Mouse (Mus musculus): ENCODE results near the gene Irf4.

The Irf4 gene

DNA sequence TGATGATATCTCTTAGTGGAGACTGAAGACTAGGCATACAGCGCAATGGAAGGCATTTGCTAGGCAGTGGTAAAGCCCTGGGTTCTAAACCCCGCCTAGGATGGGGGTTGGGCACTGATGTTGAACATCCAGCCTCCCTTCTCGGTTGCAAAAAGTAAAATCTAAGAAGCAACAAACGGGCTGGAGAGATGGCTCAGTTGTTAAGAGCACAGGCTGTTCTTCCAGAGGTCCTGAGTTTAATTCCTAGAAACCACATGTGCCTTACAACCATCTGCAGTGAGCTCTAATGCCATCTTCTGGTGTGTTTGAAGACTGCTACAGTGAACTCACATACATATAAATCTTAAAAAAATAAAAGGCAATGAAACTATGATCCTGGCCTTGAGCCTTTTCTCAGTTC lies 13.2 kb downstream of the Irf4 start:
- DNase-seq (ENCODE audit: low spot score), result no peak

DNA sequence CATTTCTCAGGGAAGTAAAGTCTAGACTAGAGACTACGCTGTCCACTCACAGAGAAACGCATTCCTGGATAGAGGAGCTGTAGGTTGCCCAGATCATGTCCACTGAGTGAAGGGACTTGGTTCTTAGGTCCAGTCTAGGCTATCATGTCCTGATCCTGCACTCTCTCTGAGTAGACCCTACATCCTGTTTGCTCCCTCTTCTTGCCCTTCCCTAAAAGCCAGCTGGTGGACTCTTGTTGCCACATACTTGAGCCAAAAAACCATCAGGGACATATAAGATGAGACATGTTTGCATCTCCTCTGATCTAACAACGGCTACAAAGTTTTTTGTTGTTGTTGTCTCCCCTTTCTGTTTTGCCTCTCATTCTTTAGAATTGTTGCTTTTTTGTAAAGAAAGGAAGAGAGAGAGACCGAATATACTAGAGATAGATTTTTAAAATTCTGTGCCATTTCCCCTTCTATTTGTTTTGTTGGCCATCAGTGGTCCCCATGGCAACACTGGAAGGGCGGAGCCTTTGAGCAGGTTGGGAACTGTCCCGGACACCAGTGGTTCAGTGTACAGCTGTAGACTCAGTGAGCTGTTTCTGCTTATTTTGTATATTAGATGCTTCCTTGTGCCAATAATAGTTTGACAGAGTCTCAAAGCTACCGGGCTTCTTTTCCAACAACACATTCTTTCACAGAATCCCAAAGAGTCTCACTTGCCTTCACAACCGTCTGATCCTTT lies 15.2 kb downstream of the Irf4 start:
- DNase-seq (ENCODE audit: low spot score), result no peak

DNA sequence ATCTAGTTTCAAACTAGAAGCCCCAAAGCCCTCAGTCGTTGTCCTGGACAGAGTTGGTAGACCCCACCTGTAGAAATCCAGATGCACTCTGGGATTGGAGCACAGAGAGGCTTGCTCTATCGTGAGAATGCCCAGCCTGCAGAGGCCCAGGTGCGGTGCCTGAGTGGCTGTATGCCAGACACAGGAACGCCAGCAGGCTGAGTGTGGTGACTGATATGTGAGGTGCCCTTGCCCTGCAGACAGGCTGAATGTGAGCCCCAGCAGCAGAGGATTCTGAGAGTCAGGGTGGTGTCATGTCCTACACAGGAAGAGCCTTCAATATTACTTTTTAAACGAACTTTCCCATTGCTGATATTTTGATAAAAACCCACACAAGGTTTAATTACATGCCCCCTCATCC lies 16.9 kb downstream of the Irf4 start:
- DNase-seq (ENCODE audit: low spot score), result no peak

DNA sequence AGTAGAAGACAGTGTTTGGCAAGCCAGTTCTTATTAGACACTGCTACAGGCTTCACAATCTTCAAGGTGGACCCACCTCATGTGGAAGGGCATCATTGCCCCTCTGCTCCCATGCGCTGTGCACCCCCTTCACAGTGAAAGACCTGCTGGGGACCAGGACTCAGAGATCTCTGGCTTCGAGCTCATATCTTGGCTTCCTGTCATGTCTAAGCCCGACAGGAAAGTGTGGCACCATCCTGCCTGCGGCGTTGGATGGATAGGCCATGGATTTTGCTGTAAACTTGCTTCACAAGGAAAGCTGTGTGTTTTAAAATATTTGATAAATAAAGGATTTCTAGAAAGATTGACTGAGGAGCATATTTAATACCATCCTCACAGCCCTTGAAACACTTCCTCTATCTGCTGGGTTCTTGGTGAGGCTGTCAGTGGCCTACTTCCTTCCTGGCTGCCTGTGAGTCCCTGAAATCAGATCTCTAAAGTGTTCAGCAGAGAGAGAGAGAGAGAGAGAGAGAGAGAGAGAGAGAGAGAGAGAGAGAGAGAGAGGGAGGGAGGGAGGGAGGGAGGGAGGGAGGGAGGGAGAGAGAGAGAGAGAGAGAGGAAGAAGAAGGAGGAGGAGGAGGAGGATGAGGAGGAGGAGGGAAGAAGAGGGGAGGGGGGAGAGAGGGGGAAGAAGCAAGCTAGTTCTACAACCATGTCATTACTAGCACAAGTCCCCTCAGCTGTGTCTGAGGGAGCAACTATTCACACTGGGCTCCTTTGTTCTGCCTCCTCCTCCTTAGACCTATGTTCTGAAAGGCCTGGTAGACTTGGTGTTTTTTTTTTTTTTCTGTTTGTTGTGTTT lies 17.8 kb downstream of the Irf4 start:
- DNase-seq (ENCODE audit: low spot score), result no peak

DNA sequence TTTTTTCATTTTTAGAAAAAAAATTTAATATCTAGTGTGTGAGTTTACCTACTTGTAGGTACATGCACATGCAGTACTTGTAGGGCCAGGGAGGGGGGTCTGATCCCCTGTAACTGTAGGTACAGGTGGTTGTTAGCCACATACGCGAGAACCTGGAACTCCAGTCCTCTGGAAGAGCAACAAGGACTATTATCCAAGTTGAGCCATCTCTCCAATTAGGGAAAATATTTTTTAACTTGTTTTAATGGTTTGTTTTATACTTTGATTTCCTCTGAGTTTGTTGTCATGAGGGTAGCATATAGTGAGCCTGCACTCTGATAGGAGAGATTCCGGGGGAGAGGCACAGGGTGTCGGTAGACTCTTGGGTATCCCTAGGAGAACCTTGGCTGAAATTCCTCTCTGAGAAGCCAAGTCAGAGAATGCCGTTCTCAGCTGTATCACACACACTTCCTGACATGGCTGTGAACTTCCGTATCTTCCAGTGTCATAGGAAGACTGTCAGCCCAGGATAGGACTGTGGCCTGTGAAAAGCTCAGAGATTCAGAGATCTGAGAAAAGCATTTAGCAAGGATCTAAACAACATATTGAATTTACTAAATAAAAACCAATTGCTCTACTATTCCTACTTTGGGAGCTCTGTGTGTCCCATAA lies 18.6 kb downstream of the Irf4 start:
- no peak for DNase-seq (ENCODE audit: low spot score)

DNA sequence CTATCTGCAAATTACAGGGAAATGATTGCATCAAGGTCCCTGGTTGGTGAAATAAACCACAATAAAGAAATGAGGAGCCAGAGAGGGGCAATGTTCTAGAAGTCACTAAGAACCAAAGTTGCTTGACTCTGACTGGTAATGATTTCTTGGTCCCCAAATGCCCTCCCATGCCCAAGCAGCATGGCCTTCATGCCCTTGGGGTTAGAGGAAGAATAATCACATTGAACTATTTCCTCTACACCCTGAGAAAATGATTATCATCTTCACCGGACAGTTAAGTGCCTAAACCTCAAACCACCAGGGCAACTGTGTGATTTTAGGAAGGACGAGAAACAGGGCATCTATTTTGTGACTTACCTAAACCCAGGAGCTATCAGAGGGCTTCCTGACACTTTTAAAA lies 27.0 kb downstream of the Irf4 start:
- no peak for DNase-seq (ENCODE audit: low spot score)

DNA sequence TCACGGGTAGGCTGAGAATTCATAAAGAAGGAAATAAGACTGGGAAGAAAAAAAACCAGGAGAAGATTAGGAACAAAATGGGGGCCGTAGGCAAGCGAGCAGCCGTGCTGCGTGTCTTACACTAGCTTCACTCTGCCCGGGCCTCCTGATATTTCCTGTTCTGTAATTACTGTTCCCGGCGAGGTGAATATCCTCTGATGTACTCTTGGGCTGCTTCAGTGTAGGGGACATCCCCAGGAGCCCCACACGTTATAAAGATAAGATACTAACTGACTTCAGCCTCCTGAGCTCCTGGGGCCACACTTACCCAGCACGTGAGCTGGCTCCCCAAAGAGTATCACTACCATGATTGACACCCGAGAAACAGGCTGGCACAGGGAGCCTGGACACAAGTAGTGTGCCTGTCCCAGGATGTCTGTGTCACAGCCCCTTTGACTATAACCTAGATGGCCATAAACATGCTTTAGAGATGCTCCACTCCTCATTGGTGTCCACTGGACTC lies 28.7 kb downstream of the Irf4 start:
- no peak for DNase-seq (ENCODE audit: low spot score)

DNA sequence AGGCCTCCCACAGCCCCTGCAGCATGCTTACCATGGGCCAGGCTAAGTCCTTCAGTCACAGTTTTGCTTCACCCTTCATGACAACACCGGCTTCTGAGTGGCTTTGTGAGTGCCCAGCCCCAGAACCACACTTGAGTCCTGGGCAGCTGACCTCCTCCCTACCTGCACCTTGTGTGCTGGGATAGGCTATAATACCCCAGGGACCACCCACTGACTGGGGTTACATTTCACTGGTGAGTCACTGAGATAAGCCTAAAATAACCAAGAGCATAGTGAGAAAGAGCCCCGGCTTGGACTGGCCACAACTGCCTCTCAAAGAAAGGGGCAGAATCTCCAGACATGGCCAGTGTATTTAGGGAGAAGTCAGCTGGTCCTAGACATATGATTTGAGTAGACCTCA lies 32.9 kb downstream of the Irf4 start:
- DNase-seq (ENCODE audit: low spot score), result no peak

DNA sequence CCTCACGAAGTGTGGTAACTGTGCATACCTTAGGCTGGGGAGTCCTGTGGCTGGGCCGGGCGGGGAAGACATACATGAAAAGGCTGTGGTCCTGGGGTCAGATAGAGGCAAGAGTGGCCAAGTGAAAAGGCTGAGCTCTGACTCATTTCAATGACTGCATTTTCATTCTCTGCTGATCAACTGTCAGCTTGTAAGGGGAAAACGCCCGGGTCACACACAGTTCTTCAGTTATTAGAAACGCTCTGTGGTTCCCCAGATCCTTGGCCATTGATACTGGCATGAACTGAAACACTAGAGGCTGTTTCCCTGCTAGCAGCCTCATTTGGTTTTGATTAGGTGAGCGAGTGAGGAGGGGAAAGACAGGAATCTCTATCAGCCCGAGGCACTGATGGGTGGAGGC lies 33.4 kb downstream of the Irf4 start:
- no peak for DNase-seq (ENCODE audit: low spot score)

GRCm38 (mm10) chr13:30785423-30786040 lies 36.5 kb downstream of the Irf4 start:
- DNase-seq (ENCODE audit: low spot score), result no peak

DNA sequence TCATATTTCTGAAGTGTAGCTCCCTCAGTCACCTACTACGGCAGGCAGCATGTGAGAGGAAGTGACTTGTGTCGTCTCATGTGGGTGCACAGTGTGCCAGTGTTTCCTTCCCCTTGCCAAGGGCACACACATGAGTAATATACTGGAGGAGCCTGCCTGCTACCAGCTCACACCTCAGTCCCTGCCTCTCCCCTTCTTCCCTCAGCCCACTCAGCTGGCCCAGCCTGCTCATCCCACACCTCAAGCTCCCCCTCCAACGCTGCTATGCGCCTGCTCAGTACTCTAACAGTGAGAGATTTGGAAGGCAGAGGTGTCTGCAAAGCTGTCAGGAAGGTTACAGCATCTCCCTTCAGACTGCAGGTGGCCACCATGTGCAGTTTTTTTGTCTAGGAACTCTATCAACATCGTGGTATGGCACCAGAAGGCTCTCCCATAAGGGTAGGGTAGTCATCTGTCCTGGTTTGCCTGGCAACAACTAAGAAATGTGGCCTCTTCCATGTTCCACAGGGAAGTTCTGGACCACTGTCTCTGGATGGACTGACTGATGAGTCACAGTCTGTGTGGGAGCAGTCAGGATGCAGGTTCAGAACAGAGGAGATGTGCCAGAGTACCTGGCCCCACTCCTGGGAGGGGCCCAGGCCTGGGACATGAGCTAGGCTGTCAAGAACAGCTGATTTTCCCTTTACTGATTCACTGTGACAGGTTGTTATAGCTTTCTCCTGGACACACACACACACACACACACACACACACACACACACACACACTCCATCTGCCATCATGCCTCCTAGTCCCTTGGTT lies 37.4 kb downstream of the Irf4 start:
- DNase-seq (ENCODE audit: low spot score), result no peak

GRCm38 (mm10) chr13:30787036-30787320 lies 38.0 kb downstream of the Irf4 start:
- DNase-seq (ENCODE audit: low spot score), result no peak

DNA sequence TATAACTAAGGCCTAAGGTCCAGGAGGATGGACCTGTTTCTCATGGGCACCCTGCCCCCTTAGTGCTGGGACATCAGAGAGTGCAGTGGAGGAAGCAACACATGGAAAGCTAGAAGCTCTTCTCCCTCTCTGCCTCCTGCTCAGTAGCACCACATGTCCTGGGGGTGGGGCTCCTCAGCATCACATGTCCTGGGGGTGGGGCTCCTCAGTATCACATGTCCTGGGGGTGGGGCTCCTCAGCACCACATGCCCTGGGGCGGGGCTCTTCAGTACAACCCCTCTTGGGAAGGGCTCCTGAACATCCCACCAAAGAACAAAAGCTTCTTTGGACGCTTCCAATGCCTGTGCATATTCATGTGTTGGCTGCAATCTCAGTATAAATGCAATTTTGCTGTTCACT lies 38.5 kb downstream of the Irf4 start:
- no peak for DNase-seq (ENCODE audit: low spot score)

- no peak for DNase-seq (ENCODE audit: low spot score)
Measured at GRCm38 (mm10) chr13:30787960-30788359, 38.9 kb downstream of the Irf4 start.

- DNase-seq (ENCODE audit: low spot score), result no peak
Measured at GRCm38 (mm10) chr13:30788421-30788820, 39.4 kb downstream of the Irf4 start.

DNA sequence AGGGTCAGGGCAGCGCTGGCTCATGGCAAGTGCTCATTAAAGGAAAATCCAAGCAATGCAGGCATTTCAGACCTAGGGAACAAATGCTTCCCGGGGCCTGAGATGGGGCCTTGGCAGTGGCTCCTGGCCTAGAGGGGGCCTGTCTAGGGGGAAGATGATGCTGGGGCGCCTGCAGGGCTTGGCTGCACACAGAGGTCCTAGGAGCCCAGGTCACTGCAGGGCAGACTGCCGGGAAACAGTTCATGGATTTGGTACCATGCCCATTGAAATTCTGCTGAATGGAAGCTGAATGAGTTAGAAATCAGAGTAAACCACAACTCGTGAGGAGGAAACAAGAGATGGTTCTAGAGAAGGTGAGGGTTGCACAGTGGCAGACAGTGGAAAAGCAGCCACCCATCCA lies 41.0 kb downstream of the Irf4 start:
- no peak for DNase-seq (ENCODE audit: low spot score)

- no peak for DNase-seq (ENCODE audit: low spot score)
Measured at GRCm38 (mm10) chr13:30792308-30792707, 43.3 kb downstream of the Irf4 start.

GRCm38 (mm10) chr13:30792741-30793140 lies 43.7 kb downstream of the Irf4 start:
- DNase-seq (ENCODE audit: low spot score), result no peak

GRCm38 (mm10) chr13:30793196-30793595 lies 44.2 kb downstream of the Irf4 start:
- DNase-seq (ENCODE audit: low spot score), result no peak

DNA sequence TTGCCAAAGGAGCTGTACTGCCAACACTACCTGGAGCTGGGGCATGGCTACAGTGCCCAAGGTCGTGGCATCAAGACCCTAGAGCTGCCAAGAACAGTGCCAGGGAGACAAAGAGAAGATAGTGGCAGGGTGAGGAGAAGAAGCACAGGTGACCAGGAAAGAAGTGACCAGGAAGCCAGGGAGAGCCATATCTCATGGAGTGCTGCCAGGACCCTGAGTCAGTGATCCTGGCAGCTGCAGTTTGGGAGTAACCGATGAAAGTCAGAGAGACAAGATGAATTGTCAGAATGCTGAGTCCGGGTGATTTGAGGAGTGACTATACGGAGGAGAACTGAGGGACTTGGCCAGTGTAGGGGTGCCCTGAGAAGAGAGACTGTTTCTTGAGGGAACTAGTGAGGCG lies 44.6 kb downstream of the Irf4 start:
- no peak for DNase-seq (ENCODE audit: low spot score)

DNA sequence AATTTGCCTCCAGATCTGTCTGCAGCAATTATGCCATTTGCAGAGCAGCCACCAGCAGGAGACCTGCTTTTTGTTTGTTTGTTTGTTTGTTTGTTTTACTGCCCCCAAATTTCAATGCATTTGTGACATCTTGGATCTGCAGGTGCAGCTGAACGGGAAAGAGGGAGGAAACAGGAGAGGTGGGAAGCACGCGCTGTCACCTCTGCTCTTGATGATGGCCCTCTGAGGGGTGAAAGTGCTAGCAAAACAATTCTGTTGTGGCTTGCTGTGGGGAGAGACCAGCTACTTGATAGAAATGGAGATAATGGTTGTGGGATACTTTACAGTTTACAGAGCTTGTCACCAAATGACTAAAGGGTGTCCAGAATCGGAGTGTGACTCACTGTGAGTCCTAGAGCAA lies 46.9 kb downstream of the Irf4 start:
- no peak for DNase-seq (ENCODE audit: low spot score)

- DNase-seq (ENCODE audit: low spot score), result no peak
Measured at GRCm38 (mm10) chr13:30801886-30802285, 52.9 kb downstream of the Irf4 start.

Measured in urinary bladder, postnatal 25 days (tissue).